Mouse (Mus musculus): ENCODE results near the gene Clspn.
A peak's percentile ranks its signal among the peaks of the same experiment; 100 is the strongest.
"Not testable (repeated sequence)": the region's sequence is repeated elsewhere in the genome, so short reads cannot be mapped to it uniquely, and the experiment has no call there.

The Clspn gene

GRCm38 (mm10) chr4:126556809-126557711 lies at the start of gene Clspn:
Clspn (plus strand) TSS chr4:126556935.
- peak; percentile 71 for DNase-seq

GRCm38 (mm10) chr4:126508110-126508899 lies 48.4 kb upstream of the Clspn start:
- DNase-seq: no peak

DNA sequence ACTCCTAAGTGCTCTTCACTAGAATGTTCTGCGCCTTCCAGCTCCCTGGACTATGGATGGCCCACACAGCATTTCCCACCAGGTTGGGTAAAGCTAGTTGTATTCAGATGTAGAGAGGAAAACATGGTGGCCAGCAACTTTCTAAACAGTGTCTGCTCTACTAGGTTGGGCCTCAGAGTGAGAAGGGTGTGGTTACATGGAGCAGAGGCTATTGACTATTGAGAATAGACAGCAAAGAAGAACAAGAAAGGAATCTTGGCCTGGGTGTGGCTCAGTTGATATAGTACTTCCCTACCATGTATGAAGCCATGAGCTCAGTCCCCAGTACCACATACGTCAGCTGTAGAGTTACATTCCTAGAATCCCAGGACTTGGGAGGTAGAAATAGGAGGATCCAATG lies 47.7 kb upstream of the Clspn start:
- no peak for DNase-seq

DNA sequence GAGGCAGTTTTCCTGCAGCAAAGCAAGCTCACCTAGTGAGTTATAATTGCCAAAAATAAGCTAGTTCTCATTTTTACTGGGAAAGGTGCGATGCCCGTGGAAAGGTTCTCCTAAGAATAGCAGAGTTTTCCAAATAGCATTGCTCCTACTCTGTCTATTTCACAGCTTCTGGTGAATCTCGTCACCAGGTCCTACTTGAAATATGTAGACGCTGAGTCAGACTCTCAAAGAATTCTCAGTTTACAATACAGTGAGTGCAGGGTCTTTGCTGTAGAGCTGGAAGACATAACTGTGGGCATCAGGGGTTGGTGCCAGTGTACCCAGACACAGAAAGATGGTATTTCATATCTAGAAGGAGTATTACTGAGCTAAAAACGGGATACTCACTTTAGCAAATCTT lies 45.7 kb upstream of the Clspn start:
- DNase-seq: no peak

GRCm38 (mm10) chr4:126512308-126513066 lies 44.2 kb upstream of the Clspn start:
- no peak for DNase-seq

GRCm38 (mm10) chr4:126526164-126526563 lies 30.6 kb upstream of the Clspn start:
- no peak for DNase-seq

GRCm38 (mm10) chr4:126526828-126527227 lies 29.9 kb upstream of the Clspn start:
- no peak for DNase-seq

- no peak for DNase-seq
These were observed 24.4 kb upstream of the Clspn start for GRCm38 (mm10) chr4:126532292-126532691.

DNA sequence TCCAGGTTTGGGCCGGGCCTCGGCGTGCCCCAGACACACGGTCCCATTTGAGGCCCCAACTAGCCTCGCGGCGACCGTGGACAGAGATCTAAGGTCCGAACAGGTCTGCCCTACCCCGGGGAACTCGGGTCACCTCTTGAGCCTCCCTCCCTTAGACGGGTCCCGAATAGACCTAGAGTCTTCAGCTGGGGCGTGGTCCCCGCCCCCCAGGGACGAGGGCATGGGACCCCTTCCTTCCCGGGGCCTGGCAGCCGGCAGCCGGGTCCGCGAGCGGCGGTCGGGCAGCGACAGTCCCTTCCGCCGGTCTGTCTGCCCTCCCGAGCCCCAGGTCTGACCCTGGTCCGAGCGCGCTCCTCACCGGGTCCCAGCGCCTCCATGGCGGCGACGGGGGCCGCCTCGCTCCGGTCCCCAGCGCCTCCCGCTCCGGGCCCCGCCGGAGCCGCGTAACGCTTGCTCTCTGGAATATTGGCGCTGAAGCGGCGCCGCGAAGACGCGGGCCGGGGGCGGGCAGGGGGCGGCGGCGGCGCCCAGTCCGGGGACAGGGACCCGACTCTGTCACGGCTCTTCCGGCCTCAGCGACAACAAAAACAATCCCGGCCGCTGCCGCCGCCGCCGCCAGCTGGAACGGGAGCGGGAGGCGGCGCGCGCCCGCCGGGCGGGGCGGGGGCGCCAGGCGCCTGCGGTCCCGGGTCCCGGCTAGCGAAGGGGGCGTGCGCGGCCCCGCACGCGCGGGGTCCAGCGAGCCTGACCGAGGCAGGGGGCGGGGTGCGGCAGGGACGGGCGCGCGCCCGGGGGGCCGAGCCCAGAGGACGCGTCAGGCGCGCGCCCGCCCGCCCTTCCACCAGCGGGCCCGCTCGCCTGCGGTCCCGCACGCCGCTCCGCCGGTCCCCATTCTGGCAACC lies 23.7 kb upstream of the Clspn start, which contains the start of gene Ago4:
Gene Ago4, minus strand, starts transcription at position 646 of the 902 bp plus-strand sequence.
- peak; percentile 60 for DNase-seq

DNA sequence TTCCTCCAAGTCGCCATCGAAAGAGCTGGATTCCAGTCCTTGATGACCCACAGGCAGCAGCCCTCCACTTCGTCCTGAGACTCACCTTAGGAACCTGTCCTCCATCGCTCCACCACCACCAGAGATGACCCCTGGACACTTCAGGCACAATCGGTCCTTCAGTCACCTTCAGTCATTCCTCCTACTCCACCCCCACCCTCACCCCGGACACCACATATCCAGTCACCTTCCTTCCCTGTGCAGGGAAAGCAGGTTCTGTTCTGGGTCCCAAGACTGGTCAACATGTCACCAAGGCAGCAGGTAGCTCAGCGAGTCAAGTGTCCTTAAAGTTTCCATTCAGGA lies 23.0 kb upstream of the Clspn start:
- DNase-seq: no peak

- DNase-seq: not testable (repeated sequence)
These were observed 21.1 kb upstream of the Clspn start for GRCm38 (mm10) chr4:126535631-126536030.

- DNase-seq: no peak
These were observed 19.9 kb upstream of the Clspn start for GRCm38 (mm10) chr4:126536865-126537264.

- no peak for DNase-seq
These were observed 16.2 kb upstream of the Clspn start for GRCm38 (mm10) chr4:126540487-126541071.

GRCm38 (mm10) chr4:126542838-126543237 lies 13.9 kb upstream of the Clspn start:
- no peak for DNase-seq

GRCm38 (mm10) chr4:126545016-126545415 lies 11.7 kb upstream of the Clspn start:
- no peak for DNase-seq

DNA sequence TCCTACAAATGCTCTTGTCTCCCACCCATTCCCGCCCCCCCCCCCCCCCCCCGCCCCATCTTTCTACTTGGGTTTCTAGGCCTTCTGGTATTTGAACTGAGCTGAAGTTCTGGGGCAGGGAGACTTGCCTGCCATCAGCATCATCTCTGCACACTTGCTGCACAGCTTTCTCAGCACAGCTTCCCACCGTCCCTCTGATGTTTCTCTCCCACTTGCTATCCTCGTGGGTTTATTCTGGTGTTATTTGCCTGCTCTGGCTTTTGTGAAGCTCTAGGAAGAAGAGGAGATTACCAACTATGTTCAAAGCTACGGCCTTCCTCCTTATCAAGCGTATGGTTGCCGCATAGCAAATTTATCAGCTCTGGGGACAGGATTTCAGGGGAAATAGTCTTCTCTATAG lies 11.0 kb upstream of the Clspn start:
- no peak for DNase-seq

GRCm38 (mm10) chr4:126546183-126546582 lies 10.6 kb upstream of the Clspn start:
- DNase-seq: no peak

- no peak for DNase-seq
These were observed 4.6 kb upstream of the Clspn start for GRCm38 (mm10) chr4:126552136-126552535.

GRCm38 (mm10) chr4:126553105-126553504 lies 3.6 kb upstream of the Clspn start:
- DNase-seq: no peak

DNA sequence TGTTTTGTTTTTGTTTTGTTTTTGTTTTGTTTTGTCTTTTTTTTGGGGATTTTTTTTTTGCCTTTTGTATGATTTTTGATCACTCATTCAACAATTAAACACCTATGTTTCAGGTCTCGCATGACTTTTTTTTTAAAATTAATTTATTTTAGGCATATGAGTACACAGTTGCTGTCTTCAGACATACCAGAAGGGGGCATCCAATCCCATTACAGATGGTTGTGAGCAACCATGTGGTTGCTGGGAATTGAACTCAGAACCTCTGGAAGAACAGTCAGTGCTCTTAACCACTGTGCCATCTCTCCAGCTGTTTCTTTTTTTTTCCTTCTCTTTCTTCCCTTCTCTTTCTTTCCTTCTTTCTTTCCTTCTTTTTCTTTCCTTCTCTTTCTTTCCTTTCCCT lies 3.0 kb upstream of the Clspn start:
- no peak for DNase-seq

- DNase-seq: peak; percentile 54
These were observed 2.3 kb upstream of the Clspn start for GRCm38 (mm10) chr4:126554462-126554861.

DNA sequence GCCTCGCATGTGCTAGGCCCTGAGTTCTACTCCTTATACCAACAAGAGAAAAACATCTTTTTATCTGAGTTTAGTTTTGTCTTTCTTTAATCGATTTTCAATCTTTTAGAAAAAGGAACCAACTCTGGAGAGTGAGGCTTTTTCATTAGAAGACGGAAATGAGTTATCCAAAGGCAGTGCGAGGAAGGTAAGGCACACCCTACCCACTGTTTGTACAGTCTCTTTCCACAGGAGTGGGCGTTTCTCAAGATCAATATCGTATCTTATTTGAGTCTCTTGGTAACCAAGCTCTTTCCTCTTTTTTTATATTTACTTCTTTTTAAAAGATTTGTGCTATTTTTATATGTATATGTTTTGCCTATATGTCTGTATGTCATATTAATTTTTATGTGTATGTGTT lies 7.1 kb downstream of the Clspn start:
- DNase-seq: no peak
